Mouse (Mus musculus): ENCODE data around the gene Cd47.

The Cd47 gene

DNA sequence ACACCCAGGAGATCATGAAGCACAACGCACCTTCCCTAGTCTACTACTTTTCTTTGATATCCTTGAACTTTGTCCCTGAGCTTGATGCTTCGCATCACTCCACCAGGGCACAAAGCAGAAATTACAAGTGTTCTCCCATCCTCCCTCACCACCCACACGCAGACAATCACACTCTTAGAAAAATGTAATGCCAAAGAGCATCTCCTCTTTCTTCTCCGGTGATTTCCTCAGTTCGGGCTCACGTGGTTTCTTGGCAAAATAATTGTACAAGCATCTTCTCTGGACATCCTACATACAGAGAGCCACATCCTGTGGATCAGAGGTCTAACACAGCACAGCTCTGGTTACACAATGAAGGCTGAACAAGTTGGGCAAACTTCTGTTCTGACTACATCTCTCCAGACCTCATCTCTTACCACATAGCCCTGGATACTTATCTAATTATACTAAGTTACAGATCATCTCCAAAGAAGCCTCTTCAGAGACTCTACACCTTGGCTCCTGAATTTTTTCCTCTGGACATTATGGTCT is 36.4 kb downstream of the Cd47 start:
- no peak for DNase-seq

DNA sequence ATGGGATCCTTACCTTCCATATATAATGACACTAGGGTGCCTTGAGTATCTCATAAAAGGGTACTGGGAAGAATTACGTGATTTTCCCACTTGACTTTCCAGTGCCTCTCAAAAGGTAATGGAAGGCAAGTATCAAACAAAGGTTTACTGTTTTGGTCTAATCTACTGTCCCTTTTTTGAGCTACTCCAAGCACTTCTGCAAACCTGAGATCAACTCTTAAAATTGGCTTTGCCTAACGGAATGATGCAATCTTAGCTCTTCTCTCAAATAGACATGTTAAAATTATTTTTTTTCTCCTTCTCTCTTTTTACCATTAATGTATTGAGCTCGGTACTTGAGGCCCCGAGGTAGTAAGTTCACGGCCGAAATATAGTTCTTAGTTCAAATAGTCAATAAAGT is 38.6 kb downstream of the Cd47 start:
- no peak for DNase-seq

DNA sequence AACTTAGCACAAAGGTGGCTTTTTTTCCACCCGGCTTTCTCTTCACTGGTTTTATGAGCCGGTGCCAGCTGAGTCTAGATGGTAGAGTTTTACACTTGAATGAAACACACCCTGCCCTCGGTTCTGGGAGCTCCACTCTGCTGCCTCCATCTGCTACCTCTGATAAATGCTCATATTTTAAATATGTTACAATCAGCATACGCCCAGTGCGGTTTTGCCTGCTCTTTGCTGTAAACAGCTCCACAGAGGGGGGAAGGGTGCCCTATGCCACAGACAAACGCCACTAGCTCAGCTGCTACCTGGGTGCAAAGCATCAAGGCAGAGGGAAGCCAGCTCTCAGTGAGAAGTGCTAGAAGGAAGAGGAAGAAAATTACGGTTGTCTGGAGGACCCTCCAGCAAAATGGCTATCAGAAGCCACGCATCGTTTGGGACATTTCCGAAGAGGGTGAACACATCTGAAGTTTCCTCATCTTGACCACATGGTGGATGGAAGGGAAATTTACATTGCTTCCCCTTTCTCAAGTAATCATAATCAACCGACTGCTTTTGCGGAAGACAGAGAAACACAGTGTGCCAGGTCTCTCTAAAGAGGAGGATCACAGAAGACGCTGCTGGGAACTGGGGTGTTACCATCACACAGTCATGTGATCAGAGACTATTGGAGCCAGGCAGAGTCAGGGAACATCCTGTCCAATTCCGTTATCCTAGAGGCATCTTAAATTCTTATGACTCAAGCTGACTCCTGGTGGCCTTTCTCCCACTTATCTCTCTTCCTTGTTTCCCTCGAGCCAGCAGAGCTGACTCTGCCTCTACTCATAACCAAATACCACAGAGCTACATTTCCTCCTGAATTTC is 39.6 kb downstream of the Cd47 start:
- DNase-seq = peak; percentile 59 to 63

DNA sequence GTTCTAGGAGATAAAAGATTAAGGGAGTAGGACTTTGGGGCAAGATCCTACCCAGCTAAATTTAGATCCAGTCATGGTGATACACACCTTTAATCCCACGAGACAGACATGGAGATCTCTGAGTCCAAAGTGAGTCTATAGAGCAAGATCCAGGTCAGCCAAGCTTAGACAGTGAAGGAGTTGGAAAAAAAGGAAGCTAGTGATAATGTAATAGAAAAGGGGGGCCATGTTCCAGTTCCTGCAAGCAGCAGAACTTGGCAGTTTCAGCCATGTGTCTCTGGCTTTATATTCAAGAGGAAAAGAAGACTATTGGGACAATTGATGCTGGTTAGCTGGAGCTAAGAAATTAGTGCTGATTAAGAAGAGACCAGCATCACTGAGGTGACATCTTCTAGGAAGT is 43.4 kb downstream of the Cd47 start:
- no peak for DNase-seq

DNA sequence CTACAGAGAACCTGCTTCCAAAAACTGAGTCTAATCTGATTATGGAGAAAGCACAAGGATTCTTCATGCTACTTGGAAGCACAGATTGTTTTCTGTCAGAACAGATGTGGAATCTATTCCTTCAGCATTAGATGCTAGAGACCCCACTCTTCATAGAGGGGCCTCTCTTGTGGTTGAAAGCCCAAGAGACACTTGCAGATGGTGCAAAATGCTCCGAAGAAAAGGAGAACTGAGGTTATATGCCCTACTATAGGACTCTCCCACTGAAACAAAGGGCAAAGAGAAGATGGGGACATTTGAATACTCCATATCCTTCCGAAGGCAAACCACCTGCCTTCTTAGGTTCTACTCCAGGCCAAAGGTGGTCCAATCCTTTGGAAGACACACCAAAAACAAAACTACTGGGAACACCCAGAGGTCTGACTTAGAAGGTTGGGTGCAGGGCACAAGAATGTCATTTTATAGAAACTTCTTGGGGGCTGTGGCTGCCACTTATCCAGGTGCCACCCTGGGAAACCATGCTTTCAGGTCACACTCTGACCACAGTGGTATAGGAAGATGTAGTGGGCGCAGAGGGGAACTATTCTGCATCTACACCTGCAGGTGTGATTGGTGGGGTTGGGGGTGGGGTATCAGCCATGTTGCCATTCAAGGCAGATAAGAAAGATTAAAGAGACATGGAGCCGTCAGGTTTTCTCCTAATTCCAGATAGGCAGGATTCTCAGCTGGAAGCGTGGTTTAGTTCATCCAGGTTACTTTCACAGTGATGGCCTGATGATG is 47.1 kb downstream of the Cd47 start:
- no peak for DNase-seq

DNA sequence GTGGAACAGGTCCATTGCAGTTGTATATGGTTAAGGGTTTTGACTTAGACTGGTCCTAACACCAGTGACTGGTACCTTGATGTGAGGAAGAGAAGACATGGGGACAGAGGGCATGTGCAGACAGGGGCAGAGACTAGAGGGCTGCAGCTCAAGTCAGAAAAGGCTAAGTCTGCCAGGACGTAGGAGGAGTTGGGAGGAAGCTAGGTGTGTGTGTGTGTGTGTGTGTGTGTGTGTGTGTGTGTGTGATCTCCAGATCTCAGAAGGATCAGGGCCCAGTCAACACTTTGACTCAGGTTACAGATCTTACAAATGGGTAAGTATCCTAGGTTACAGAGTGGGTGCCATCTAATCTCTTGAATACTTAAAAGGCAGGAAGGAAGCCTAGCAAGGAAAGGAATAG is 48.3 kb downstream of the Cd47 start:
- no peak for DNase-seq

DNA sequence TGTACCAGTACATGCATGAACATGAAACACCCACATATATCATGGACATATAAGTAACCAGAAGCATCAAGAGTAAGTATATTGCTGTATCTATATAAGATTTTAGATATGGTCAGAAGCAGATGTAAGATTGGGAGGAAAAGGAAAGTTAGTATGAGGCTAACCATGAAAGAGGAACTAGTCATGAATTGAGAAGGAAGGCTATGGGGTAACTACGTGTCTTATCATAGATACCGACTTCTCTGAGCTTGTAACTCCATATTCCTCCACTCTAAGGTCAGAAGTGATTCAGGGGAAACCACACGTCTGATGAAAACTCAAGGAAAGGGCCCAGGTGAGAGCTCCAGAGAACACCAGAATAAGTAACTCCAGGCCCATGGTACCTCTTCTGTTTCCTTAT is 52.6 kb downstream of the Cd47 start:
- no peak for DNase-seq

DNA sequence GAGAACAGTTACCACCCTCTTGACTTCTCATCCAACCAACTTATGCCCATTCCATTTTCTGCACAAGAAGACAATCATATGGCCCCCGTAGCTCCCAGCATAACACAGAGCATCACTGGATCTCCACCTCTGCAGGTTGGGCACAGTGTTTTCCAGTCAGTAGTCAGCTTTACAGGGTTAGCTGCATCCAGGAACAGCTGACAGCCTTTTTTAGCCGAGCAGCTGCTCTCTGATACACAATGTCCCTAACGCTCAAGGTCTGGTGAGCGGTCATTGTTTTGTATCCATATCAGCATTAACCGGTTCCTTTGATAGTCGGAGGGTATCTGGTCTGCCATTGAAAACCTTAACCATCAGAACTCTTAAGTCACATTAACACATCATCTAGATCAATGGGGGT is 53.3 kb downstream of the Cd47 start:
- DNase-seq = no peak

DNA sequence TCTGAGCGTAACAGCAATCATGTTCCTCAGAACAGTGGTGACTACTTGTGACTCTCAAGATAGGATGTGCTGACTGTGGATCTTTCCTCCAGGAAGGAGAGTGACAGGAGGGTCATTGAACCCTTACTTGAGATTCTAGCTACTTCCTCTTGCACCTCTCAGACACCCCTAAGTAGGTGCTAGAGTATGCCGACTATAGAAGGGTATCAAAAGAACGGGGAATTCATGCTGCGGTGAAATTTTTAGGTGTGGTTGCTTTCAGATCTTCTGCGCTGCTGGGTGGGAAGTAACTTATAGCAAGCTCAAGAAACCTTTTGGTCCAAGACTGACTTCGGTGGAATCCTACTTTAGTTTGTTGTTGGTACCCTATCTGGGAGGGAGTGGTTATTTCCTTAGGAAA is 53.9 kb downstream of the Cd47 start:
- DNase-seq = no peak

DNA sequence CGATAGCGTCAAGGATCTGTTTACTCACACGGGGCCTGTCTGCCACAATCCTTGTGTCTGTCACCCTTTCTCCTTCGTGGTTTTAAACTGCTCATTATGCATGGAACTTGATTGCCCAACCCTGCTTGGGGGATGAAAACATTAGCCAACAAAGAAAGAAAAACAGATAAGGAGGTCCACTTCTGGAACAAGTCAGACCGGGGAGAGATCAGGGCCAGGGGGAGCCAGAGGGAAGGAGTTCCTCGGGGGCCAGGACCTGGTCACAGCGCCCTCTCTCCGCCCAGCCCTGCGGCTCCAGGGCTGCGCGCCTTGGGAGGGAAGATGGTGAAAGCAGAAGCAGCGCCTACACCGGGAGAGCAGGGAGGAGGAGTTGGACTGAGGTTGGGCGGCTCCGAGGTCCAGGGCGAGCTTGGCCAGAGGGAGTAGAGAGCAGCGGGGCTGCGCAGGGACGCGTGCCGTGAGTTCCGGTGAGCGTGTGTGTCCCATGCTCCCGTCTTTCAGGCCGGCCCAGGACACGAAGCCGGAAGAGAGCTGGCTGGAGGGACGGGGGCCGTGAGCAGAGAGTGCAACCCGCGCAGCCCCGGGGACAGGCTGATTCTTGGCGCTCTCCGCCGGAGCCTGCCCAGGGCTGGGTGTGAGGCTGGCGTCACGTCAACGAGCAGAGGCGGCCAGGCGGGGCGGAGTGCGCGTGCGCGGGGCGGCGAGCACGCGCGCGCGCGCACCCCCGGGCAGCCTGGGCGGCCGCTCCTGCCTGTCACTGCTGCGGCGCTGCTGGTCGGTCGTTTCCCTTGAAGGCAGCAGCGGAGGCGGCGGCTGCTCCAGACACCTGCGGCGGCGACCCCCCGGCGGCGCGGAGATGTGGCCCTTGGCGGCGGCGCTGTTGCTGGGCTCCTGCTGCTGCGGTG is 54.9 kb downstream of the Cd47 start:
- DNase-seq = peak; percentile 94 to 96

DNA sequence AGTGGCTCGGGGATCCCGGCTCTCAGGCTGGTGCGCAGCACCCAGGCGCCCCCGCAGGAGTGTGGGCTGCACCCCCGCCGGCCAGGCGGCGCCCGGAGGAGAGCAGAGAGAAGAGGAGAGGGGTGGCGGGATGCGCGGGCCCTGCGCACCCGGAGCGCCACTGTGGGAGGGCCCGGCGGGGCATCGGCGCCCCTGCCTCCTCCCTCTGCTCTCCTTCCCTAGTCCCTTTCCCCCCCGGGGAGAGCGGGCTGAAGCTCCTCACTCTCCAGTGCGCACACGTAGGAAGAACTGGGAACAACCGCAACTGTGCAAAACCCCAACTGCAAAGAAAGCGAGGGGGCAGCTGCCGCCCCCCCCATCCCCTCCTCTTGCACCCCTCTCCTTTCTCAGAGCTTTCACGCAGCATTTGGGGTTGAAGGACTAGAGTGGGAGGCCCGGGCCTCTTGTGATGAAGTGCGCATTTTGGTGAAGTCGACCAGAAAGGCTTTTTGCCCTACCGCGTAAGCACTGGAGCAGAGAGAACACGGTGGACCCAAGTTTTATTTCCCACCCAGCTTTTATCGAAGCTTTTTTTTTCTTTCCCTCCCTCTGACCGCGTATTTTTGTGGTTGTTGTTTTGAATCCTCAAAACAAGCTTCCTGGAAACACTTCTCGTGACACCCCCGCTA is 55.6 kb downstream of the Cd47 start:
- peak in 1 of 2 experiments; percentile 71 for DNase-seq

DNA sequence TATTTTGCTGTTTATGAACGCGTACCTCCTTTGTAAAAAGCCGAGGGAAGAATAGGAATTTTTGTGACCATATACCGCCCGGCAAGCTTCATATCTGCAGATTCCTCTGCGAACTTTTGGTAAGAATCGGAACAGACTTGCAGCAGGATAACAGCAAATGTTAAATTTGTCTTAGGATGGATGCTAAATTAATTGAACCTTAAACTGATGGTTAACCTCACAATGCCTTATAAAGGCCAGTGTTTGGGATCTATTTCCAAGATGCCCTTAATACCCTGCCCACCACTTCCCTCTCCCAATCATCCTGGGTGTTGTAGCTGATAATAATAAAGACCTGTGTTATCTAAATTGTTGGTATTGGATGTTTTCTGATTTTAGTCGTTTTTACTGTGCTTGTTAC is 56.3 kb downstream of the Cd47 start:
- no peak for DNase-seq

DNA sequence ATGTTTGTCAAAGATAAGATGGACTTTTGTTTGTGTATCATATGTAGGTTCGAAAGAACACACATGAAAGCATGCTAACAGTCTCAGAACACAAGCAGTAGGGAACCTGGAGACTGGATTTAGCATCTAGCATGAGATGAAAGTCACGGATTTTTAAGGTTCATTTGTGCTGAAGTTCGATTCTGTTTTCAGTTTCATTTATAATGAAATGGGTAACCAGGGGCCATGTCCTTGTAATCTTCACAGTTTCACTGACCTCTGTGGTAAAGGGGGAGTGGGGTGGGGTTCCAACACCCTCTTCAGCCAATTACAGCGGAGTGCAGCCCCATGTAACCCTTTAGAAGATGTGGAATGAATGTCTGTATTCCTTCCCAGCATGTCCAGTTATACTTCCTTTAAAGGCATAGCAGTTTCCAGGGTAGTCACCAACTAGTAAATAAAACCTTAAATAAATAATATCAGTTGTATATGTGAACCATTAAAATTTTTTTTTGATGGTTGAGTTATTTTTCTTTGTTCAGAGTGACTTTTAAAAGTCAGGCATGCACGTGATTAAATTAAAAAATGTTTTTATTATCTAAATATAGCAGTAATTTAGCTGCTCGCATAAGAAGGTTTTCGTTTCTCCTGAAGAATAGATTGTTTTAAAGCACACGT is 57.3 kb downstream of the Cd47 start:
- DNase-seq = no peak

DNA sequence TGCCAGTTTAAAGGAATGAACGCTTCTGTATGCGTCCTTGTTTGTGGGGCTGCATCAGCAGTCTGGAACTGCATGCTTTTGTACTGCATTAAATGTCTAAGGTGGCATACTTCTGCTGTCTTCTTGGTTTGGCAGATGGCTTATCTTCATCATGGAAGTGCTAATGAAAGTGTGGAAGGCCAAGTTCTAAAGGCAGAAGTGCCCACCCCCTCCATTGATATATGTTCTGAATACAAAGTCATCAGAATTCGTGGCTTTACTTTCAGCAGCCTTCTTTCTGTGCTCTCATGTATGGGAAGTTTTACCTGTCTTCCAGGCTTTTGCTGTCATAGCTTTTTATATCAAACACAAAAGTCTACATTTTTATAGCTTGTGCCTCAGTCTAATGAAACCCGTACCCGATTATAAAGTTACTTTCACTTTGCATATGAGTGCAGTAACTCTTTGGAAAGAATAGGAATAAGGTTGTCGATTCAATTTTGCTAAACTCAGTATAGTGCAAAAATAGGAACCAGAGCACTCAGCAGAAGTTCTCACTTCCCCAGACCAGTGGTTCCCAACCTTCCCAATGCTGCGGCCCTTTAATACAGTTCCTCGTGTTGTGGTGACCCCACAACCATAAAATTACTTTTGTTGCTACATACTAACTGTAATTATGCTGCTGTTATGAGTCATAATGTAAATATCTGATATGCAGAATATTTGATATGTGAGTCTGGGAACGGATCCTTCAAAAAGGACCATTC is 58.0 kb downstream of the Cd47 start:
- no peak for DNase-seq

DNA sequence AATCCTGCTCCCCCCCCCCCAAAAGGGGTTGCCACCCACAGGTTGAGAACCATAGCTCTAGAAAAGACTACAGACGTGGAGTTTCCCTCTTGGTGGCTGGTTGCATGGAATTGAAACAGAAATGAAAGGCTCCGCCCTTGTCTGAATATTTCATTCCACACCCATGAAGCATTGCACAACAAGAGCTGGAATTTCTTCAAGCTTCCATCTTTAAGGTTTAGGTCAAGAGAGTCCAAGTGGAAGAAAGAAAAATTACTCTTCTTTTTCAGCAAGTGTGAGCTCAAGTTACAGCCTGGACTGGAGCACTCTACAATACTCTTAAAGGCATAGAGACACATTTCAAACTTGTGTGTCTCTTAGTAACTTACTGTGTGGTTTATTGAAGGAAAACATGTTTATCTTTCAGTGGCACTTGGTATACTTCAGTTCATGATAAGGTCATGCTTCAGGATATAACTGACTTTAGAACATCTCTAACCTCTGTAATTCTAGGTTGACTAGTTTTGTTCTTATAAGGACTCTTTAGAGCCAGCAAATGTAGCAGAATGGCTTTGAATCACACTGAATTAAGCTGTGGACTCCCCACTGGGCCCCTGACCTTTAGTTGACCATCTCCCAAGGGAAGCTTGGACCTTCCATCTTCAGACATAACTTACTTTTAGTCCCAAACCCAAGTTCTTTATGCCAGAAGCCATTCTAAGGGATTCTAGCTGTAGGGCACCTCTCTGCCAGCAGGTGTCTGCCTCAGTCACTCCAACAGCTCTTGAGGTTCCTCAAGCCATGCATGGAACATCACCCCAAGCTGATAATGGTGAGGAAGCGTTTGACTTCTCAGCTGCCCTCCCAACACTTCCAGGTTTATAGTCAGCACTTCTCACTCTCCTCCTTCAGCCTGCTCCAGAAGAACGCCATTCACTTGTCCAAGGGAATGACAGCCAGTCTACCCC is 58.8 kb downstream of the Cd47 start:
- DNase-seq = no peak

DNA sequence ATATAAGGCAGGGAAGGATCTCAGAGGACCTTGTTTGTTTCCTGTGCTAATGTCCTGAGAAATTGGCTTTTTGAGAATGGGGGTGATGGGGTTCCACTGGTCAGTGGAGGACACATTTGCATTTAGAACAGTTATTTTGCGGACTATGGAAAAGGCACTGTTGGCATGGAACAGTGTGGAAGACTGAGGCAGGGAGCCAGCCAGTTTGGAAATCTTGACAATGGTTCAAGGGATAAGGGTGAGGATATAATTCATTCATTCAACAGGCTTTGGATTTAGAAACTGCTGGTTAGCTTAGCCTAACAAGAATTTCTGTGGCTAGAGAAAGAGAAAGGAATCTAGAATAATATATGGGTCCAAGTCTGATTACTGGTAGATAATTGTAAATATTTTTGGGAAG is 61.7 kb downstream of the Cd47 start:
- no peak for DNase-seq

DNA sequence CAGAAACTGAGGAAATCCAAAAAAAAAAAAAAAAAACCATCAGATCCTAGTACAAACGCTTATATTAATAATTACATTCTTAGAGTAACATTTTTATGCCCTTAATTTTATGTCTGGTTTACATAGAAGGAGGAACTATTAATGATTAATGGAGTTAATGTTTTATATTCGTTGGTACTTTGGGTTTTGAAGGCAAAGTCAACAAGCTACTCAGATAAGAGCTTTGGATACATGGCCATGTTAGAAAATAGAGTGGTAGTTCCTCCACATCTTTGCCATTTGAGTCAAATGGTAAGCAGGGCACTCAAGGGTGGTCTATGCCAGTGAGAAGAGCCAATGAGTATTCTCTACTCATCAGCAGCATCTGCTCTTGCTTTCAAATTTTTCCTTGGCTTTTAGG is 66.3 kb downstream of the Cd47 start:
- no peak for DNase-seq

DNA sequence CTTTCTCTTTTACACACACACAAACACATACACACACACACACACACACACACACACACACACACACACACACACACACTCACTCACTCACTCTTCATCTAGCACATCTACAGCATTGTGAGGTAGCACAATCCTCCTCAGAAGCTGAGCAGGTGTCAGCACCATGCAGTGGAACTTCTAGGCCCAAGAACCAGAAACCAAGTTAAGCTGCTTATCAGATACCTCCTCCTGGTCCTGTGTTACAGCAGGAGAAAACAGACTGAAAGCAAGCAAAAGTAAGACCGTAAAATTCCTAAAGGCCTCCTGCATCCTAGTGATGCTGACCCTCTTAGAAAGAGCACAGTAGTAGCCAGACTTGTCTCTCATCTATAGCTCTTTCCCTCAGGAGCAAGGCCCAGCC is 67.9 kb downstream of the Cd47 start:
- DNase-seq = no peak

DNA sequence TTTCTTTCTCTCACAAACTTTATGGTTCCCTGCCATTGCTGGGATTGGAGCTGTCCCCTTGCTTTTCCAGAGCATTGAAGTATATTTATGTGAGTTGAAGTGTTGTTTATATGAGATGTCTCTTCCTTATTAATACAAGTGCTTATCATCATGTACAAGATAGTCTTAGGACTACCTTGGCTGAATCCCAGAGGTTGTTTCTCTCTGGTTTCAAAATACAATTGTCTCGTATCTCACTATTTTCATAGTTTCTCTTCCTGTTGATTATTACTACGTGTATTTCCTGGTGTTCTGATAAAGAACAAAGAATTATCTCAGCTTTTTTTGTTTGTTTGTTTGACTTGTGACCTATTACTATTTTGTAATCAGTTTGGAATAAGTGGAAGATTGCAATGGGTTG is 73.6 kb downstream of the Cd47 start:
- DNase-seq = no peak

DNA sequence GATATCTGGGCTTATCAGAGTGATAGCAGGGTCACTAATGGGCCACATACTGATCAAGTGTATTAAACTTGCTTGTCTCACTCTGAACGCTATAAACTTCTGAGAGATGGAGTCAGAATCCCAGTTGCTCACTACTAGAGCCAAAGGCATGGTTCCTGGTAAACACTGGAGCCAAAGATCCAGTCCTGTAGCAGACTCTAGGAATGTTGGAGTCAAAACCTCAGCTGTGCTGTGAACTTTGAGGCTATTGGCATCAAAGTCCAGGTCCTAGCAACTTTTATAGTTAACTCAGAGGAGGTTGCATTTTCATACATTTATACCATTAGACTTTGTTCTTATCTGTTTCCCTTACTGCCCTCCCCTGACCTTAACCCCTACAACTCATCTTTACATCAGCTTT is 74.2 kb downstream of the Cd47 start:
- DNase-seq = no peak
